Mouse (Mus musculus): ENCODE results near the gene Ifi202b. TPM values are rescaled to one million over a fixed set of nuclear protein-coding genes. Genes with fewer than 3 reads are reported as not detected.
A peak's percentile ranks its signal among the peaks of the same experiment; 100 is the strongest.
"Not testable (repeated sequence)": the region's sequence is repeated elsewhere in the genome, so short reads cannot be mapped to it uniquely, and the experiment has no call there.

Ifi202b gene
- total and polyA plus RNA-seq, 2 experiments, result not detected

DNA sequence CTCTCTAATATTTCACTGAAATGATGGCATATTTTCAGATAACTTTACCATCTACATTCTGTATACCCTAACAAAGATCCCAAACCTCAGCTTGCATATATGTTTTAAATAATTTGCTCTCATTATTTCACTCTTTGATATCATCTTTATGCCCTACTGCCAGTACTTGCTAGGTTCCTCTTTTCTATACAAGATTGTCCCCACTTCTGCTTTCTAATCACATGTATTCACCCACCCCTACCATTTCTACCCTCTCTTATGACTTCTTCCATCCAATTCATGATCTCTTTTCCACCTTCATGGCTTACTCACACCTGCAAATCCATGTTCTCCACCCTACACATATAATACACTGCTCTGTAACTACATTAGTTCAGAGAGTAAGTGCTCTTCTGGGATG, 4.9 kb downstream of the Ifi202b start:
- Histone ChIP-seq H3K4me3 (ENCODE audit: insufficient read depth, low read depth, low read length) (no peak overlapping the region), H3K9ac (ENCODE audit: low read depth, low read length) (no peak overlapping the region), H3K27me3 (ENCODE audit: control insufficient read depth, insufficient read depth, low read length) (no peaks in the 10 kb centered on the region), H3K27ac (replicated peaks; ENCODE audit: insufficient read depth, low read depth, low read length) (no peak overlapping the region), H3K4me1 (ENCODE audit: control insufficient read depth, insufficient read depth, low read length) (no peaks in the 10 kb centered on the region), H3K36me3 (ENCODE audit: control insufficient read depth, insufficient read depth, low read length) (no peaks in the 10 kb centered on the region), H3K79me2 (ENCODE audit: control insufficient read depth, insufficient read depth, low read length) (no peaks in the 10 kb centered on the region)
- TF ChIP-seq POLR2A (IDR thresholded peaks at IDR 0.05; ENCODE audit: extremely low read depth, insufficient read depth, low read length), result no peak
- no peak for TF ChIP-seq CTCF (IDR thresholded peaks at IDR 0.05; ENCODE audit: low read depth, low read length)
- no peak for DNase-seq (ENCODE audit: extremely low read depth, low read depth, low spot score)

DNA sequence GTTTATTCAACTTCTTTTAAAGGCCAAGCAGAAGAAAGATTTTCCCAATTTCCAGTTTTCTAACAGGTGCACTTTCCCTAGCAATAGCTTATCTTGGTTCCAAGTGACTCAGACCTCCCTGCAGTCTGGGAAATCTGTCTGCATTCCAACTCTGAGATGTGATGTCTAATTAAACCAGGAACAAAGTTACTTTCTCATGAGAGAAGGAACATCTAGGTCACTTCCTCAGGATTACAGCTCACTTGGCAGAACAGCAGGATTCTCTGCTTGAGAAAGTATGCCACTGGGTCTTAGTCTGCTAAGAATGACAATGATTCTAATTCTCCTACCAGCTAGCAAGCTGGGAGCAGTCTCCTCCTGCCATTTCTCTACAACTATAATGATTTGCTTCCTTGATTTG, 9.4 kb downstream of the Ifi202b start:
- DNase-seq (ENCODE audit: extremely low read depth, low read depth, low spot score), result no peak
- Histone ChIP-seq H3K27me3 (ENCODE audit: control insufficient read depth, insufficient read depth, low read length) (no peaks in the 10 kb centered on the region), H3K4me1 (ENCODE audit: control insufficient read depth, insufficient read depth, low read length) (no peaks in the 10 kb centered on the region), H3K36me3 (ENCODE audit: control insufficient read depth, insufficient read depth, low read length) (no peaks in the 10 kb centered on the region), H3K4me3 (ENCODE audit: insufficient read depth, low read depth, low read length) (no peak overlapping the region), H3K79me2 (ENCODE audit: control insufficient read depth, insufficient read depth, low read length) (no peaks in the 10 kb centered on the region), H3K9ac (ENCODE audit: low read depth, low read length) (no peak overlapping the region), H3K27ac (replicated peaks; ENCODE audit: insufficient read depth, low read depth, low read length) (no peak overlapping the region)
- TF ChIP-seq CTCF (IDR thresholded peaks at IDR 0.05; ENCODE audit: low read depth, low read length) (no peak), POLR2A (IDR thresholded peaks at IDR 0.05; ENCODE audit: extremely low read depth, insufficient read depth, low read length) (no peak)

DNA sequence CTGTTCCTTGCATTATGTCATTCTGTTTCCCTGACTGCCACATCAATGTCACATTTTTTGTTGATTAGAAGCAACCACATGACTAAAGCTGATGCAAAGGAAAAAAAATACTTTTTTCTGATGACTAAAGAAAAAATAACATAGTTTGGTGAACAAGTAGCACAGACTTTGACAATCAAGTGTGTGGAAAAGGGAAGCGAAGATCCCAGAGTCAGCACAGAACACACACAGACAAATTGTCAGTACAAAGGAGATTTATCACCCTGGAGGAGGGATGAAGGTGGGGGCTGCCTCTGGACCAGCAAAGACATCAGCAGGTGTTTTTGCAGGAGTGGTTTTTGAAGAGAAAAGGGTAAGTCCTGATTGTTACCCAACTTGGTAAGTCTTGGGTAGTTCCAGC, 21.1 kb downstream of the Ifi202b start:
- DNase-seq (ENCODE audit: extremely low read depth, low read depth, low spot score), result peak; percentile 17
- H3K27ac ChIP-seq (replicated peaks; ENCODE audit: insufficient read depth, low read depth, low read length); H3K27me3 ChIP-seq (ENCODE audit: control insufficient read depth, insufficient read depth, low read length); H3K4me3 ChIP-seq (ENCODE audit: insufficient read depth, low read depth, low read length); H3K36me3 ChIP-seq (ENCODE audit: control insufficient read depth, insufficient read depth, low read length); H3K4me1 ChIP-seq (ENCODE audit: control insufficient read depth, insufficient read depth, low read length); H3K79me2 ChIP-seq (ENCODE audit: control insufficient read depth, insufficient read depth, low read length); H3K9ac ChIP-seq (ENCODE audit: low read depth, low read length): not testable (repeated sequence)
- 56% methylated on average over 1 of the region's 1 CpGs for WGBS

DNA sequence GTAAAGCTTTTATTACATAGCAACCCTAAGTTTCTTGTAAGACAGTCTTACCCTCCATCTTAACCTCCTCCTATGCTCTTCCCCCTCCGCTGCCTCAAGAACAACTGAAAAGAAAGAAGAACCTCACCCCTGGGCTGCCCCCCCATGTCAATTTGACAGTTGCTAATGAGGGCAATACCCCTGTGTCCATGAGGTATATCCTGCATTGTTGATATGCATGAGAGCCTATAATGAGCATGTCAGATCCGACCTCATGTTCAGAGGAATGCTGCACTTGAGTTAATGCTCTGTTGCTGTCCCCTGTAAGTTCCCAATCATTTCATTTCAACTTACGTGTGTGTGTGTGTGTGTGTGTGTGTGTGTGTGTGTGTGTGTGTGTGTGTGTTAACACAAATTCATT, 22.5 kb downstream of the Ifi202b start:
- WGBS, result 64% methylated on average over 3 of the region's 3 CpGs
- H3K9ac ChIP-seq (ENCODE audit: low read depth, low read length); DNase-seq (ENCODE audit: extremely low read depth, low read depth, low spot score); H3K4me3 ChIP-seq (ENCODE audit: insufficient read depth, low read depth, low read length); H3K27me3 ChIP-seq (ENCODE audit: control insufficient read depth, insufficient read depth, low read length); H3K36me3 ChIP-seq (ENCODE audit: control insufficient read depth, insufficient read depth, low read length); H3K79me2 ChIP-seq (ENCODE audit: control insufficient read depth, insufficient read depth, low read length); H3K4me1 ChIP-seq (ENCODE audit: control insufficient read depth, insufficient read depth, low read length); H3K27ac ChIP-seq (replicated peaks; ENCODE audit: insufficient read depth, low read depth, low read length): not testable (repeated sequence)

DNA sequence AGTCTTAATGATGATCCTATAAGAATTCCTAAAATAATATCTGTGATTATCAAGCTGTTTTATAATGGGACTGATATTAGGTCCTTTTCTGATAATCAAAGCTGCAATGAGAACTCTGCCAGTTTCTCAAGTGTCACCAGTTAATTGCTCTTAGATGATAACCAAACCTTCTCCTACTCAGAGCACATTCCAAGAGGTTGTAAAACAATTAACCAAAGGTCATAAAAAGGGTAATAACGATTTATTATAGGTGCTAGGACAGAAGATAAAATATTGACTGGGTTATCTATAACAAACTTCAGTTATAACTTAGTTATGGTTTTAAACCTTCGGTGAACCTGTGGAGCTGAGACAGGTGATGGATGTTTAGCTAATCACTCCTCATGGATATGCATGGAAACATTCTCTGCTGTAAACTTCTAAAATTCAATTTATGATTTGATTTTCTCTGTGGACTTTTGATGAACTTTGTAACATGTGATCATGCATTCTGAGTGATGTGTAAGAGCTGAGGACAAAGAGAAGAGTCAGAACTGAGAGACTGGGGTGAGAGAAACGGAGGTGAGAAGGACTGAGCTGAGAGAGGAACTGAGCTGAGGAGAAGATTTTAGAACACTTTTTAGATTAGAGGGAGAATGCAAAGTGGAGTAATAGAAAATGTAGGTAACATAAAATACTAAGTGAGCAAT, 26.6 kb downstream of the Ifi202b start:
- not testable (repeated sequence) for H3K79me2 ChIP-seq (ENCODE audit: control insufficient read depth, insufficient read depth, low read length); H3K36me3 ChIP-seq (ENCODE audit: control insufficient read depth, insufficient read depth, low read length); H3K4me3 ChIP-seq (ENCODE audit: insufficient read depth, low read depth, low read length); H3K27ac ChIP-seq (replicated peaks; ENCODE audit: insufficient read depth, low read depth, low read length); H3K4me1 ChIP-seq (ENCODE audit: control insufficient read depth, insufficient read depth, low read length); DNase-seq (ENCODE audit: extremely low read depth, low read depth, low spot score); H3K27me3 ChIP-seq (ENCODE audit: control insufficient read depth, insufficient read depth, low read length); H3K9ac ChIP-seq (ENCODE audit: low read depth, low read length)
- 59% methylated on average over 3 of the region's 3 CpGs for WGBS

DNA sequence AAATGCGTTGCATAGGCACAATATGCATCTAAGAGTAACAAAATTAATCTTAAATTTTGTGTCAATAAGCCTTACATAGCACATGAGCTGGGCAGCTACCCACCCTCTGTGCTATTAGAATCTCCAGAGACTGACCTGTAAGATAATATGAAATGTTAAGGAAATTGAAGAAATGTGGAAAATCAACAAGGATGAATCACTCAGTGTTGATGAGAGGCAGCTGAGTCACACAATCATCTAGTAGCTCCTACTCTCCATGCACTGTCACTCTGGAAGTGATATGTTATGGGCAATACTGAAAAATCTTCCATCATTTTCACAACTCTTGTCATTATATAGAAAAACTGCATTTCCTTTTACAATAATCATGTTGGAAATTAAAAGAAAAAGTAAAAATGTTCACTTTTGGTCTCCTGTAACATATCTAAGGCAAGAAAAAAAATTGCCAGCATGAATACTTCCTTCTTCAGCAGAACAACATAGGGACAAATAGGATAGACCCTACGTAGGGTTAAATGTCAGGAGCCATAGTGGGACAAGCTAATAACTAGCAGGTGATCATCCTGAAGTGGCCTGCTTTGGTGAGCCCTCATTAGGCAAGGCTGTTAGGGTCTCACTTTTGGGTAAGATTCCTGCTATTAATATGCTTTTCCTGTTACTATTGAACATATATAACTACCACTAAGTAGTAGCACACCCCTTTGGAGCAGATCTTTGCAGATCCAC, 27.3 kb downstream of the Ifi202b start:
- 76% methylated on average over 2 of the region's 2 CpGs for WGBS

More for the DNA sequence above, 27.3 kb downstream of the Ifi202b start:
- no peak for DNase-seq (ENCODE audit: extremely low read depth, low read depth, low spot score)
- TF ChIP-seq POLR2A (IDR thresholded peaks at IDR 0.05; ENCODE audit: extremely low read depth, insufficient read depth, low read length) (no peak), CTCF (IDR thresholded peaks at IDR 0.05; ENCODE audit: low read depth, low read length) (no peak)
- no peaks in the 10 kb centered on the region for H3K79me2 ChIP-seq (ENCODE audit: control insufficient read depth, insufficient read depth, low read length)
- H3K4me1 ChIP-seq (ENCODE audit: control insufficient read depth, insufficient read depth, low read length), result no peaks in the 10 kb centered on the region
- H3K9ac ChIP-seq (ENCODE audit: low read depth, low read length), result no peak overlapping the region
- H3K27me3 ChIP-seq (ENCODE audit: control insufficient read depth, insufficient read depth, low read length), result no peaks in the 10 kb centered on the region
- H3K27ac ChIP-seq (replicated peaks; ENCODE audit: insufficient read depth, low read depth, low read length), result no peak overlapping the region
- no peaks in the 10 kb centered on the region for H3K36me3 ChIP-seq (ENCODE audit: control insufficient read depth, insufficient read depth, low read length)
- no peak overlapping the region for H3K4me3 ChIP-seq (ENCODE audit: insufficient read depth, low read depth, low read length)

All from liver, adult 2 months (tissue).